Mouse (Mus musculus): ENCODE results near the gene Rhox3h. TPM values are rescaled to one million over a fixed set of nuclear protein-coding genes. Genes with fewer than 3 reads are reported as not detected.
"Not testable (repeated sequence)": the region's sequence is repeated elsewhere in the genome, so short reads cannot be mapped to it uniquely, and the experiment has no call there.

Gene Rhox3h
- not detected in 2 replicates for total RNA-seq (2017)

DNA sequence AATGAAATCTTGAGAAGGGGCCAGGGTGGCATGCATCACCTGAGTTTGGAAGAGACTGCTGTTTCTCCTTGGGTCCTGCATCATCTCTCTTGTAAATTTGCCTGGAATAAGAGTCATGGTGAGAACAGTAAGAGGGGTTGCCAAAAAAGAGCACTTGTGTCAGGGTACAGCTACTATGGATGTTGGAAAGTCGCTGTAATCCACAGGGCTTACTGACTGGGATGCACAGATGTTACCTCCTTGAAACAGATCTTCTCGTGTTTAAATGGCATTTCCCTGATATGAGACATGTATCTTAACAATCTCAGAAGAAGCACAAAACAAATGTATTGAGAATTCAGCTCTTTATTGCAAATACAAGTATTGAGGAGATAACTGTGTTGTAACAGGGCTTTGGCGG lies at the start of gene Rhox3h:
Rhox3h (minus strand) TSS at position 101 of the 400 bp plus-strand sequence.
- not testable (repeated sequence) for ATAC-seq (replicated peaks; ENCODE audit: low read depth, poor library complexity, severe bottlenecking)

DNA sequence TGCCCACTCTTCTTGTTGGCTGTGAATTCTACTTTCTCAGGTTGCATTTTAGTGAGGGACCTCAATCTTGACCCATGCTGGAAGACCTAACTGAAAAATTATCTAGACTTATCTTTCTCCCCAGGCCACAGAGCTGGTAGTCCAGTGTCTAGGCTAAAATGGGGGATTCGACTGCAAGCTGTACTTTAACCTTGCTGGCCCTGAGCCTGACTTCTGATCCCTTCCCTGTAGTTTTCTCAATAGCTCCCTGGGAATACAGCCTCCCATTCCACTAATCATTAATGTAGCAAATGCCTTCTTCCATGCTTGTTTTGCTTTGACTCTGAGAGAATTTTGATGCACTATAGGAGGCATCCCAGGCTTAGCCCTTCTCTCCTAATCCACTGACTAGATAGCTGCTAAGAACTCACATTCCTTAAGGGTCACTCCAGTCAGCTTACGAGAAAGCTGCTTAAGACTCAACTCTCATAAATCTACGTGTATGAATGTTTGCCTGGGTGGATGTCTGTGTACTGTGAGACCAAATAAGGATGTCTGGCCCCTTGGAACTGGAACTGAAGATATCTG lies 33.3 kb upstream of the Rhox3h start:
- no peak for ATAC-seq (replicated peaks; ENCODE audit: low read depth, poor library complexity, severe bottlenecking)

DNA sequence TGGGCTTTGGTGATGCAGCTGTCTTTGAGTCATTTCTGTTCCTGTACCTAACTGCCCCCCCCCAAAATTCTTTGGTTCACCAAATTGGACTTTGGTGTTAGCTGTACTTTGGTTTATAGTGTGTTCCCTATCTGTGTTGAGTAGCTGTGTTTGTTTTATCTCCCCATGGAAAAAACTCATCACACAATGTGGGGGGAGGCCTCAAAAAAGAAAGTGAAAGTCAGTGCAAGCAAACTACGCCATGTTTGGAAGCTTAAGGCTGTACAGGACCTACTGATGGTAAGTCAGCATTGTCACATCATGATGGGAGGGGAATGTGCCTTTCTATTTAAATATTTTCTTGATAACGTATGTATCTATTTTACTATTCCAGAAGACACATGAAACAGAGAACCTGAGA lies 23.7 kb upstream of the Rhox3h start:
- no peak for ATAC-seq (replicated peaks; ENCODE audit: low read depth, poor library complexity, severe bottlenecking)

DNA sequence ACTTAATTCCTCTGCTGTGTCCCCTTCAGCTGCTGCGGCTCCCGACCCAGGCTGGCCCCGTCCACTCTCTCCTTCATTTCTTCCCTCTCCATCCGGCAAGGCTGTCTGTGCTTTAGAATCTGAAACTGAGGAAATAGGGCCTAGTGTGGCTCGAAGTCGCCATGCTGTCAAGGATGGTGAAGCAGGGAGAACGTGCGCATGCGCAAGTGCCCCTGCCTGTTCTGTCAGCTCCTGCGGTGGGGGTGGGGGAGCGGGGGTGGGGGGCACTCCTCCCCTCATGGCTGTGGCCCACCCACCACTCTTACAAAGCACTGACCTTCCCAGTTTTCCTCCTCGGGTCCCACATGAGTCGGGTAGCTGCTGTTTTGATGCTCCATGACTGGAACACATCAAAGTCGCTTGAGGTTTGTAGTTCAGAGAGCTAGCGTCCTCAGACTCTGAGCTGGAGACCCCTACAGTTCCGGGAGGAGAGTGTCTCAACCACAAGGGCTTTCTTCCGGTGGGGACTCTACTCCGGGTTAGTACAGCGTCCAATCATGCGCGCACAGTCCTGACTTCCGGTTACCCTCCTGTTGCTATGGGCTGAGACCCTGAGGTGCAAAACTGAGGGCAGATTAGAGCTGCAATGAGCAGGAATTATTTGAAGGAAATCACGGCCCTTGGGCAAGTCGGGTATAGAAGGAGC lies 14.6 kb upstream of the Rhox3h start:
- ATAC-seq (replicated peaks; ENCODE audit: low read depth, poor library complexity, severe bottlenecking): no peak

DNA sequence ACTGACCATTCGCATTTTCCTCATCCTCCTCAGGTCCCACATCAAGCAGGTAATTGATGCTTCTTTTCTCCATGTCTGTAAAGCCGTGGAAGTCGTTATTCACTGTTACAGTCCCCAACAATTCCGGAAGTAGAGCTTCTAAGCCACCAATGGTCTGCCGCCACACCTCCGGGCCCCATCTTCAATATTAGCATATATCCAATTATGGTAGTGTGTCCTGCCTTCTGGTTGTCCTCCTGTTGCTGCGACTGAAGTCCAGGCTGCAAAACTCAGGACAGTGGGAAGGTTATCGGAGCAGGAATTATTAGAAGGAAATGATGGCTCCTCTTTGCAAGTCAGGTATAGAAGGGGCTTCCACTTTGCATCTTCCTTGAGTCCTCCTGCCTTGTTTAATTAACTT lies 4.6 kb upstream of the Rhox3h start, which contains the start of gene Rhox2h:
Rhox2h (minus strand) TSS at position 101 of the 400 bp plus-strand sequence.
- ATAC-seq (replicated peaks; ENCODE audit: low read depth, poor library complexity, severe bottlenecking): not testable (repeated sequence)

DNA sequence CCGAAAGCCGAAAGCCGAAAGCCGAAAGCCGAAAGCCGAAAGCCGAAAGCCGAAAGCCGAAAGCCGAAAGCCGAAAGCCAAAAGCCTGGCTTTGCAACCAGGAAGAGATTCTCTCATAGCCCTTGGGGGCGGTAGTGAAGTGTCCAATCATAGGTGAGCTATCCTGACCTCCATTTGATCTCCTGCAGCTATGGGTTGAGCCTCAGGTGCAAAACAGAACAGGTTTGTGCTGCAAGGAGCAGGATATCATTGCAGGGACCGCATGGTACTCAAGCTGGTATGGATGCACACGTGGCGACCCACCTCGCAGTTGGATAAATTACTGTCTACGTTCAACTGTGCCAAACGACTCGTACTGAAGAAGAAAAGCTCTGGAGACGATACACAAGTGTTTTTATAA lies 17.3 kb downstream of the Rhox3h start, which contains the start of gene Rhox4g:
Rhox4g (minus strand) TSS at position 101 of the 400 bp plus-strand sequence.
- ATAC-seq (replicated peaks; ENCODE audit: low read depth, poor library complexity, severe bottlenecking): not testable (repeated sequence)

DNA sequence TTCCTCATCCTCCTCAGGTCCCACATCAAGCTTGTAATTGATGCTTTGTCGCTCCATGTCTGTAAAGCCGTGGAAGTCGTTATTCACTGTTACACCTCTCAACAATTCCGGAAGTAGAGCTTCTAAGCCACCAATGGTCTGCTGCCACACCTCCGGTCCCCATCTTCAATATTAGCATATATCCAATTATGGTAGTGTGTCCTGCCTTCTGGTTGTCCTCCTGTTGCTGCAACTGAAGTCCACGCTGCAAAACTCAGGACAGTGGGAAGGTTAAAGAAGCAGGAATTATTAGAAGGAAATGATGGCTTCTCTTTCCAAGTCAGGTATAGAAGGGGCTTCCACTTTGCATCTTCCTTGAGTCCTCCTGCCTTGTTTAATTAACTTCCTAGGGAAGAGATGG lies 25.2 kb downstream of the Rhox3h start, which contains the start of gene Rhox2g:
Rhox2g (minus strand) TSS at position 101 of the 400 bp plus-strand sequence.
- not testable (repeated sequence) for ATAC-seq (replicated peaks; ENCODE audit: low read depth, poor library complexity, severe bottlenecking)

DNA sequence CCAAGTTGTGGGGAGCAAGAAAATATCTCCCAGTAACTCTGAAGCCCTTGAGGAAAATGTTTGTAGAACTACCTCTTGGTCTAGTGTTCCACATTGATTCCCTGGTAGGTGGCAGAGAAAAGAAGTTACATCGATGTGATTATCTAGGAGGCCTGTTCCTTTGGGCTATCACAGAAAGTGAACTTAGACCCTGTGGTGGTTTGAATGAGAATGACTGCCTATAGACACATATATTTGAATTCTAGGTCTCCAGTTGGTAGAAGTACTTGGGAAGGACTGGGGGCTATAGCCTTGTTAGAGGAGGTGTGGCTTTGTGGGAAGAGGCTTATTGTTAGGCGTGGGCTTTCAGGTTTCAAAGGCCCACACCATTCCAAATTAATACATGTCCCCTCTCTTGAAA lies 40.1 kb downstream of the Rhox3h start, which contains the start of gene Rhox3g:
Rhox3g (minus strand) TSS at position 101 of the 400 bp plus-strand sequence.
- not testable (repeated sequence) for ATAC-seq (replicated peaks; ENCODE audit: low read depth, poor library complexity, severe bottlenecking)

Other genes with a start within 250 kb of the Rhox3h start
- not detected in 2 replicates for gene Rhox4b, start 236.3 kb downstream of the Rhox3h start, total RNA-seq (2017)
- not detected in 2 replicates for gene Rhox2c, start 215.1 kb downstream of the Rhox3h start, total RNA-seq (2017)
- not detected in 2 replicates for gene Rhox3c, start 210.2 kb downstream of the Rhox3h start, total RNA-seq (2017)
- gene Rhox4c, start 188.4 kb downstream of the Rhox3h start, total RNA-seq (2017): not detected in 2 replicates
- gene Rhox2d, start 175.3 kb downstream of the Rhox3h start, total RNA-seq (2017): not detected in 2 replicates
- not detected in 2 replicates for gene Rhox4d, start 154.4 kb downstream of the Rhox3h start, total RNA-seq (2017)
- not detected in 2 replicates for gene Rhox2e, start 138.3 kb downstream of the Rhox3h start, total RNA-seq (2017)
- gene Rhox3e, start 126.7 kb downstream of the Rhox3h start, total RNA-seq (2017): not detected in 2 replicates
- gene Rhox4e, start 111.4 kb downstream of the Rhox3h start, total RNA-seq (2017): not detected in 2 replicates
- gene Rhox2f, start 97.4 kb downstream of the Rhox3h start, total RNA-seq (2017): not detected in 2 replicates
- gene Rhox3f, start 87.8 kb downstream of the Rhox3h start, total RNA-seq (2017): not detected in 2 replicates
- not detected in 2 replicates for gene Rhox4f, start 61.1 kb downstream of the Rhox3h start, total RNA-seq (2017)
- not detected in 2 replicates for gene Rhox3g, start 40.2 kb downstream of the Rhox3h start, total RNA-seq (2017)
- gene Rhox2g, start 25.3 kb downstream of the Rhox3h start, total RNA-seq (2017): not detected in 2 replicates
- gene Rhox4g, start 17.4 kb downstream of the Rhox3h start, total RNA-seq (2017): not detected in 2 replicates
- gene Rhox2h, start 4.5 kb upstream of the Rhox3h start, total RNA-seq (2017): not detected in 2 replicates
- not detected in 2 replicates for gene Rhox5, start 136.1 kb upstream of the Rhox3h start, total RNA-seq (2017)
- not detected in 2 replicates for gene Rhox6, start 158.1 kb upstream of the Rhox3h start, total RNA-seq (2017)
- not detected in 2 replicates for gene Rhox7a, start 162.9 kb upstream of the Rhox3h start, total RNA-seq (2017)
- gene Rhox8, start 210.2 kb upstream of the Rhox3h start, total RNA-seq (2017): not detected in 2 replicates
- not detected in 2 replicates for gene Rhox7b, start 228.5 kb upstream of the Rhox3h start, total RNA-seq (2017)
- not detected in 2 replicates for gene Rhox9, start 233.0 kb upstream of the Rhox3h start, total RNA-seq (2017)

Data from common myeloid progenitor, adult 5-6 weeks (primary cell).